Mouse (Mus musculus): ENCODE results near the gene Samd9l.
"Not testable (repeated sequence)": the region's sequence is repeated elsewhere in the genome, so short reads cannot be mapped to it uniquely, and the experiment has no call there.

The Samd9l gene

DNA sequence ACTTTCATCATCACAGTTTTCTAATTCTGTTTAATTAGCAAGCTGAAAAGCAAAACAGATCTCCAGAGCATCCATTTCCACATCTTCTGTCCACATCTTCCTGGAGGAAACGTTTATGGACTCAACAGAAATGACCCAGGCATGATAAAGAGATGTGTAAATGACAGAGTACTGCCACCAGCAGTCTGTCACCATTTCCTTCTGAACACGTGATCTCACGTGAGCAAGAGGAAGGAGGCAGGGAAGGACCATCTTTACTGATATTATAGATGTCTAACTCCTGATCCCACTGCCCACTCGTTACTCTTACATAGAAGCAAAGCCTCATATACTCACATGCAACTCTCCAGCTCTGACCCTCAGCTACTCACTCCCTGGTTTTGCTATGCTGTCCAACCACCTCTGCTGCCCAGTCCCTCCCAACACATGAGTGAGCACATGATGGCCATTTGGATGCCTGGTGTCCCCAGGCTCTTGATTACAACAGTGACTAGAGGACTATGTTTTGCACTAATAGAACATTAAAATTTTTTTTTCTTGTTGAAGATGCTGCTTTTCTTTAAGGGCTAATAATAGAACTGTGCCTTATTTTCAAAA, 54.2 kb downstream of the Samd9l start:
- ChIA-PET CTCF (interaction anchor here in 1 of 4 experiments (0.6 kb wide), 1 partner anchor 51 kb away, joined by 3 read pairs; no protein-coding TSS in a partner anchor), POLR2A (interaction anchor here in 2 of 4 experiments (0.6 kb wide), 2 partner anchors 52 to 82 kb away, joined by 3 to 4 read pairs; no protein-coding TSS in a partner anchor)

DNA sequence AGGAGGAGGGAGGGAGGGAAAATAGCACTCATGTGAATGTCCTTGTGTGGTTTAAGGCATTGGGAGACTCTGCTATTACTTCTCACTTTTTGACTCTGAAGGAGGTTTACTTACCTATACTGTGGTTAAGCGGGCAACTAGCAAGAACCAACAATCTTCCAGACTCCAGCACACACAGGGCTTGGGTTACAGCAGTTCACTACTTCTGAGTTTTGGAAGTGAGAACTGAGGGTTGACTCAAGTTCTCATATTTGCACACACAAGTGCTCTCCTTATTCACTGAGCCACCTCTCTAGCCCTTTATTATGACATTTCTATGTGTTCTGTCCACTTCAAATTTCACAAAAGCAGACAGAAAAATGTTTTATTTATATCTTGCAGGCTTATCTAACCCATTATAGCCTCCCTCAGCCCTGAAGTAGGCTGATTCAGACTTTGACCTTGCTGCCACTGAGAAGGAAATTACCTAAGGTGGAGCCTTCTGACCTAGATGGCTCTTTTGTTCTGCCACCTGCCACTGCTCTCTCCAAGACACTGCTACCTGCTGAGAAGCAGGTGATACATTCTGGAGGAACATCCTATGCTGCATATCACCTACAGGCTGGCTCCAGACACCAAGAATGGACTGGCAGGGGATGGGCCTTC, 55.6 kb downstream of the Samd9l start:
- POLR2A ChIA-PET, CTCF ChIA-PET: not testable (repeated sequence)

DNA sequence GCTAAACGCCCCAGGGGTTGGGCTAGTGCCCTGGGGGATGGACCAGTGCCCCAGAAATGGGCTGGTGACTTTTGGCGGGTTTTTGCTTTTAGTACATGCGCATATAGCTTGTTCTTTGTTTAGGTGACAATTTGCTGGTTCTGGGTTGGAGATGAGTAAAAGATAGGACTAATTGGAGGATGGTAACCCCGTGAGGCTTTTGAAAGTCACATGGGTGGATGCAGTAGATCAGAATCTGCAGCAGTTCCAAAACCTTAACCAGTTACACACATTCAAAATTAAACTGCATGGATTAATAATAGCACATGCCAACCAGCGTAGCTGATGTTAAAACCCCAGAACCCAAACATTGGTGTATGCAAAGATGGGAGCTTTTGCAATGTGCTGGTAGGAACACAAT, 57.9 kb downstream of the Samd9l start:
- ChIA-PET CTCF (no interaction called here), POLR2A (no interaction called here)

DNA sequence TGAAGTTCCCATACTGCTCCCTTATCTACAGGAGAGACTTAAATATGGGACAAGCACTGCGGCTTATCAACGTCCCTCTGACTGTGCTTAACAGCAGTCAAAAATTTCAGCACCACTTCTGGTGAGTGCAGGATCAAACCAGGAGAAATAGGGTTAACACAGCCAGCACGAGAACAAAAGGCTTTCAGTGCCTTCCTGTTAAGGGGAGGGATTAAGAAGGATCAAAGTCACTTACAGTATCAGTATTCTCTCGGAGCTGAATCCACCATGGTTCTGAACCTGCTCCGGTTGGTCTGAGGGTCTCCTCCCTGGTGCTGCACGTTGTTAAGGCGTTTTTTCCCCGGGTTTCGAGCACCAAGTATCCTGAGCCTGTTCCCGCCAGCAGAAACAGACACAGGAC, 58.4 kb downstream of the Samd9l start:
- CTCF ChIA-PET, POLR2A ChIA-PET: not testable (repeated sequence)

DNA sequence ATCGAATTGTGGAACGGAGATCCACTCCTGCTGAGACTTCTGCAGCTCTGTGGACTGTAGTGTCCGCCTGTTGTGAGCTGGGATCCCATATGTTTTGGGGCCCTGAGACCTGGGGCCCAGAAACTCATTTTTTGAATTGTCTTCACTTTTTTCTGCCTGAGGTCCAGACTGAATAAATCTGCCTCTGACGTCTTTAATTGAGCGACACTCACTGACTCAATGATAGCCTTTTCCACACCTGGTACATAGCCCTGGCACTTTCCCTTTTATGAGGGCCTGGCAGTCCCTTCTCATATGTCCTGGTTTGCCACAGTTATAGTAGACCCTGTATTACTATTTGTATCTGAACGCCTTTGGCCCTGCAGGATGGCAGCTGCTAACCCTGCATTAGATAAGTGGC, 60.2 kb downstream of the Samd9l start:
- POLR2A ChIA-PET, CTCF ChIA-PET: not testable (repeated sequence)

Data from embryonic stem cell, embryonic (primary cell).